Mouse (Mus musculus) embryo, embryonic 10 days (tissue): Measurements from ENCODE around the gene Kcnq1.

Experiments
- DNase-seq: peaks from one replicate; pipeline ENCODE4 v3.0.0-alpha.2; 2015; ENCODE audit warnings: low spot score

The Kcnq1 gene

GRCm38 (mm10) chr7:143106062-143106461, at the start of gene Kcnq1:
Gene Kcnq1 (plus strand): TSS chr7:143106362.
- no peak for DNase-seq

- DNase-seq, result no peak
Measured at GRCm38 (mm10) chr7:143057023-143057422, 49.1 kb upstream of the Kcnq1 start.

- no peak for DNase-seq
Measured at GRCm38 (mm10) chr7:143057667-143058220, 48.4 kb upstream of the Kcnq1 start.

- DNase-seq, result no peak
Measured at GRCm38 (mm10) chr7:143058221-143058697, 47.9 kb upstream of the Kcnq1 start.

GRCm38 (mm10) chr7:143059202-143059870, 46.8 kb upstream of the Kcnq1 start:
- DNase-seq, result no peak

- DNase-seq, result no peak
Measured at GRCm38 (mm10) chr7:143062704-143063103, 43.5 kb upstream of the Kcnq1 start.

GRCm38 (mm10) chr7:143064226-143064625, 41.9 kb upstream of the Kcnq1 start:
- DNase-seq, result no peak

- DNase-seq, result no peak
Measured at GRCm38 (mm10) chr7:143065692-143066091, 40.5 kb upstream of the Kcnq1 start.

- no peak for DNase-seq
Measured at GRCm38 (mm10) chr7:143067469-143067868, 38.7 kb upstream of the Kcnq1 start.

- no peak for DNase-seq
Measured at GRCm38 (mm10) chr7:143067897-143068296, 38.3 kb upstream of the Kcnq1 start.

- peak; percentile 43 for DNase-seq
Measured at GRCm38 (mm10) chr7:143068316-143068881, 37.8 kb upstream of the Kcnq1 start.

- peak; percentile 99 for DNase-seq
Measured at GRCm38 (mm10) chr7:143068882-143069591, 37.1 kb upstream of the Kcnq1 start, which contains the start of gene Tssc4. Gene Tssc4 (plus strand): TSS chr7:143069249.

GRCm38 (mm10) chr7:143069751-143070400, 36.3 kb upstream of the Kcnq1 start:
- peak; percentile 17 for DNase-seq

- DNase-seq, result no peak
Measured at GRCm38 (mm10) chr7:143070506-143071070, 35.6 kb upstream of the Kcnq1 start.

- no peak for DNase-seq
Measured at GRCm38 (mm10) chr7:143072605-143073004, 33.6 kb upstream of the Kcnq1 start.

- peak; percentile 46 for DNase-seq
Measured at GRCm38 (mm10) chr7:143073086-143073485, 33.1 kb upstream of the Kcnq1 start.

GRCm38 (mm10) chr7:143075394-143075793, 30.8 kb upstream of the Kcnq1 start:
- DNase-seq, result no peak

GRCm38 (mm10) chr7:143077351-143077750, 28.8 kb upstream of the Kcnq1 start:
- DNase-seq, result no peak

- DNase-seq, result no peak
Measured at GRCm38 (mm10) chr7:143082024-143082423, 24.1 kb upstream of the Kcnq1 start.

GRCm38 (mm10) chr7:143083708-143084107, 22.5 kb upstream of the Kcnq1 start:
- no peak for DNase-seq

GRCm38 (mm10) chr7:143086366-143086765, 19.8 kb upstream of the Kcnq1 start:
- peak; percentile 65 for DNase-seq

GRCm38 (mm10) chr7:143087070-143087579, 19.0 kb upstream of the Kcnq1 start:
- peak; percentile 69 for DNase-seq
